ENCODE assay signal across 21 mouse cellular contexts in genomic region chr13:94077136-94078018, GRCm38 (mm10). TPM values are rescaled to one million over a fixed set of nuclear protein-coding genes. Genes with fewer than 3 reads are reported as not detected.
DNase-seq lines count a peak whose midpoint lies in the region; ATAC-seq and TF ChIP-seq lines count a peak whose summit lies in the region.
"Had no signal": no experiment of that assay in that cellular context is flagged by ENCODE, and none has a peak within 500 bp of the region (broad histone marks: within the 10 kb centered on the region; RNA-seq: fewer than 3 reads in every experiment).

No protein-coding gene starts in this region.

- H3K4me1 ChIP-seq in kidney, embryonic 14.5 days (ENCODE audit: control insufficient read depth, insufficient read depth, low read length) = peaks cover 52% of the 10 kb centered on the region
- H3K4me1 ChIP-seq in midbrain, embryonic 15.5 days = peaks cover 12% of the 10 kb centered on the region; the same call in 1 of the 2 replicates

- H3K4me2 ChIP-seq in kidney, embryonic 14.5 days (replicated peaks; ENCODE audit: low read depth, low read length) = no peak overlapping the region
- H3K4me2 ChIP-seq in midbrain, embryonic 15.5 days = no peak overlapping the region
- H3K4me2 ChIP-seq: heart, embryonic 11.5 days; hindbrain, embryonic 15.5 days; neural tube, embryonic 13.5 days had no signal

- no peak for DNase-seq in kidney, adult 8-10 months
- peak; percentile 85 for DNase-seq in Muller cell, postnatal 12 days (ENCODE audit: inconsistent ontology term)
- peak; percentile 34 for DNase-seq in brain, embryonic 14.5 days (ENCODE audit: low read depth)
- no peak for DNase-seq in spleen, adult 18-20 months
- no peak for DNase-seq in spleen, postnatal 14 days (ENCODE audit: low spot score in 2 of 2)
- DNase-seq: adrenal gland, postnatal 14 days; cerebellum, adult 11 months; cerebellum, postnatal 14 days; forebrain, postnatal 0 days; heart, postnatal 14 days; left cerebral cortex, postnatal 4 days; liver, postnatal 0 days; lung, postnatal 10 days had no signal

- H3K9ac ChIP-seq in kidney, embryonic 14.5 days (ENCODE audit: low read depth, low read length) = no peak overlapping the region
- no peak overlapping the region for H3K9ac ChIP-seq in midbrain, embryonic 15.5 days
- H3K9ac ChIP-seq: forebrain, postnatal 0 days; hindbrain, embryonic 15.5 days; liver, postnatal 0 days; neural tube, embryonic 13.5 days had no signal

- no peak overlapping the region for H3K4me3 ChIP-seq in kidney, embryonic 14.5 days (ENCODE audit: low read length)
- no peak overlapping the region for H3K4me3 ChIP-seq in midbrain, embryonic 15.5 days
- H3K4me3 ChIP-seq: hindbrain, embryonic 15.5 days; neural tube, embryonic 13.5 days had no signal

- peak; percentile 30; the same call in 1 of the 2 replicates for ATAC-seq in kidney, embryonic 14.5 days (ENCODE audit: low FRiP score, low TSS enrichment)
- ATAC-seq in midbrain, embryonic 15.5 days (replicated peaks) = peak; percentile 52; the same call in 1 of the 2 replicates
- ATAC-seq: activated CD4-positive, CD25-positive, alpha-beta regulatory T cell, adult 4 months; forebrain, postnatal 0 days; intestine, postnatal 0 days; liver, postnatal 0 days had no signal

- H3K27me3 ChIP-seq in kidney, embryonic 14.5 days (ENCODE audit: control insufficient read depth, insufficient read depth, low read length) = no peaks in the 10 kb centered on the region
- H3K27me3 ChIP-seq in midbrain, embryonic 15.5 days (replicated peaks) = 0 out of 2 replicates have a peak, but pooled peaks cover 3% of the 10 kb centered on the region

- peak overlapping the region; percentile 49; the same call in 1 of the 2 replicates for H3K27ac ChIP-seq in kidney, embryonic 14.5 days (ENCODE audit: low read depth, low read length)
- no peak overlapping the region for H3K27ac ChIP-seq in midbrain, embryonic 15.5 days
- H3K27ac ChIP-seq: hindbrain, embryonic 15.5 days; neural tube, embryonic 13.5 days; stomach, postnatal 0 days had no signal

- no peaks in the 10 kb centered on the region for H3K9me3 ChIP-seq in kidney, embryonic 14.5 days (ENCODE audit: control insufficient read depth, low read length)
- H3K9me3 ChIP-seq in midbrain, embryonic 15.5 days = no peaks in the 10 kb centered on the region
- H3K9me3 ChIP-seq: hindbrain, embryonic 15.5 days; neural tube, embryonic 13.5 days had no signal

- no peak for TF ChIP-seq POLR2A in brain, embryonic 14.5 days (IDR thresholded peaks at IDR 0.05; ENCODE audit: borderline replicate concordance, extremely low read depth, insufficient read depth, insufficient read length, poor library complexity, severe bottlenecking)

- WGBS in kidney, embryonic 14.5 days = 24% methylated on average over 14 of the region's 14 CpGs
- 36% methylated on average over 14 of the region's 14 CpGs for WGBS in midbrain, embryonic 15.5 days

- peaks cover 15% of the 10 kb centered on the region for H3K36me3 ChIP-seq in kidney, embryonic 14.5 days (ENCODE audit: control insufficient read depth, insufficient read depth, low read length)
- no peaks in the 10 kb centered on the region for H3K36me3 ChIP-seq in midbrain, embryonic 15.5 days (replicated peaks)
- H3K36me3 ChIP-seq: hindbrain, embryonic 15.5 days; neural tube, embryonic 13.5 days had no signal

- TF ChIP-seq CTCF in brain, embryonic 14.5 days (IDR thresholded peaks at IDR 0.05; ENCODE audit: borderline replicate concordance, extremely low read depth, insufficient read depth, insufficient read length) = no peak

RNA-seq across cellular contexts. Expression of gene Lhfpl2, which starts 19.8 kb away (rescaled TPM):
- polyA plus RNA-seq in kidney, embryonic 14.5 days (2014; fragmentation: Nextera tagmentation; extraction: Ambion mirVana) = 48.7 and 81.0 TPM in 2 replicates
- polyA plus RNA-seq in brain, embryonic 14.5 days (2012; rRNA removed) = 14.9 and 19.3 TPM in 2 replicates
- 16.3 and 16.8 TPM in 2 replicates for polyA plus RNA-seq in midbrain, embryonic 15.5 days (2015; fragmentation: Nextera tagmentation; extraction: Ambion mirVana)
- polyA plus RNA-seq: activated CD4-positive, CD25-positive, alpha-beta regulatory T cell, adult 4 months had no signal

Comparison
In these comparisons a context has a peak if more than half of its experiments do, and no peak if none do; other contexts are left out.
1. DNase-seq: peak in Muller cell, postnatal 12 days (single experiment) and brain, embryonic 14.5 days (single experiment); none in kidney, adult 8-10 months (0 of 2), spleen, adult 18-20 months (0 of 2) and spleen, postnatal 14 days (0 of 2).